Mouse (Mus musculus) layer of hippocampus, adult 18-20 months (tissue): Measurements from ENCODE around the gene Coq3. TPM values are rescaled to one million over a fixed set of nuclear protein-coding genes. Genes with fewer than 3 reads are reported as not detected.

ENCODE experiments used
- DNase-seq, 2 experiments: peaks; one replicate each; pipeline ENCODE4 v3.0.0; 2022; ENCODE audit warnings: low spot score in 2 of 2
- long read RNA-seq: library from polyadenylated mRNA; stranded (forward); transcript quantifications from one replicate; pipeline ENCODE4 v2.0.0, GENCODE M21; 2021
- total RNA-seq, 2 experiments: library from RNA; stranded (reverse); gene quantifications; 2 replicates each; pipeline ENCODE4 v1.2.3; 2021

Coq3 gene
- 10 to 100 TPM; 11.0 to 12.2 TPM for total RNA-seq
- long read RNA-seq, transcript Coq3-201 (7 exons, 2,651 nt): major isoform, 24 of 36 reads
- long read RNA-seq, partial matches to known transcripts: 1 of 36 reads
- long read RNA-seq, other reads (novel, unspliced or antisense): 11 of 36 reads

DNA sequence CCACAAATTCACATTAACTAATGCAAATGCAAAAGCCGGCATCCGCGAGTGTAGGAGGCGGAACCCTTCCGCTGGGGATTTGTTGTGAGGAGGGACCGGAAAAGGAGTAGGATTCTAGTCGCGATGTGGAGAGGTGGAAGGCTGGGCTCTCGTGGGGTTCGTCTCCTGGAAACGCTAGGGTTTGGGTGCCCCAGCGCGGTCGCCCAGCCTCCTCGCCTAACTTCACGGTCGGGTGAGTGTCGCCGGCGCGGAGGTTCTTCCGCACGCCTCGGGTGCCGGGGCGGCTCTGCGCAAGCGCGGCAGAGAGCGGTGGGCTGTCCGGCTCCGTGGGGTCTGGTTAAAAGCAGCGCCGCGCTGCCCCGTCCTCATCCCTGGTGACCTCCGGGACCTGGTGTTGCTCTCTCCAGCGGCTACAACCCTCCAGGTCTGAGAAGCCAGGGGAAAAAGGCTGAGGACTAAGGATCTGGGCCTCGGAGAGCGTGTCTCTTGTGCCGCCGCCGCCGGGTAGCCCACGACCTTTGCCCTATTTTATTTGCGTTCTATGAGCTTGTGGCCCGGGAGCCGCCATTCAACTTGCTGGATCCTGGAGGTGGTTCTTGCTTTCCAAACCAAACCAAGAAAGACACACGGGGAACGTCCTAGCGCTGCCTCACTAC, at the start of gene Coq3:
Gene Coq3 (plus strand): TSS at position 109 of the 656 bp plus-strand sequence.
- DNase-seq: peak; percentile 88 to 93

GRCm38 (mm10) chr4:21832844-21833243, 46.6 kb upstream of the Coq3 start:
- DNase-seq: no peak

GRCm38 (mm10) chr4:21847481-21848286, 31.8 kb upstream of the Coq3 start, which contains the start of gene Pnisr:
Gene Pnisr (plus strand): TSS chr4:21847583.
- DNase-seq: peak; percentile 90 to 98

DNA sequence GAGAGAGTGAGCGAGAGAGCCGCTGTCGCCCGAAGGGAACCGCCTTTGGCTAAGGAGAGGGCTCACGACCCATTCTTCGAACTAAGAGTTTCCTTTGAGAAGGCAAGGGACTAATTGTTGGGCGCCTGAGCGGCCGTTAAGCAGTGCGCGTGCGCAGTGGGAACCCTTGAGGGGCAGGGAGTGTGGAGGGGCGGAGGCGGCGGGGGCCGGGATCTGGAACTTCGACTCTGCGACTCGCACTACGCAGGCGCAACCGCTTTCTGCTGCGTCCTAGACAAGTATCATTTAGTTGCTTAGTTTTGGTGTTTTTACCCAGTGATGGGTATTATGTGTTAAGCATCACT, 31.2 kb upstream of the Coq3 start:
- peak; percentile 82 to 92 for DNase-seq

- DNase-seq: no peak
These were observed 22.0 kb upstream of the Coq3 start for GRCm38 (mm10) chr4:21857481-21857880.

GRCm38 (mm10) chr4:21865226-21865625, 14.2 kb upstream of the Coq3 start:
- DNase-seq: no peak

DNA sequence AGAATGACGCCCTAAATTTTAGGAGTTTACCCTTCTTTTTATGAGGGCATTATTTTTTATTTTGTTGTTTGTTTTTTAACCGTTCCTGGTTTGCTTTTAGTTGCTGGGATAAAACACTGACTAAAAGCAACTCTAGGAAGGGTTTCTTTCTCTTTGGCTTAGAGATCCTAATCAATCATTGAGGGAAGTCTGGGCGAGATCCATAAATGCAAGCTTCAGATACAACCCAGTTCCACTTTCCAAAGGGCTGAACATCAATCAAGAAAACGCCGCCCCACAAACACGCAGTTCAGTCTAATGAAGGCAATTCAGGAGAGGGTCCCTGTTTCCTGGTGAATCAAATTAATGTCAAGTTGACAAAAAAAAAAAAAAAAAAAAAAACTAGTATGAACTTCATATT, 697 bp upstream of the Coq3 start:
- DNase-seq: no peak

- DNase-seq: no peak
These were observed 3.3 kb downstream of the Coq3 start for GRCm38 (mm10) chr4:21882806-21883205.

DNA sequence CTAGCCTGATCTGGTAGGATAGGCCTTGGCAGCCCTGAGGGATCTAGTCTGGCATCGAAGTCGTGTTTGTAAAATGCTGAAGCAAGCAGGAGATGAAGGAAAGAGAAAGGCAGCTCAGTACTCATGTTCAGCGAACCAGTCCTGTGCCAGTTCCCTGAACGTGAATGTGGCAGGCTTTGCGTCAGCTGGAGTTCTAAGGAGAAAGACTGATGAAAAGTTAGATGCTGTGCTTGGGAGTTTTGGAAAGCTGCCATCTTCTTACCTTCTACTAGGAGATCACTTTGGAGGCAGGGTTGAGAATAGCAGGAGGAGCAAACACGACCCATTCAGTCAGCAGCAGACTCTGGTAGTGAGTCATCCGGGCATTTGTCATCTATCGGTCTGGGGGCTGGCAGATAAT, 6.4 kb downstream of the Coq3 start:
- DNase-seq: no peak

GRCm38 (mm10) chr4:21930971-21931771, 51.7 kb downstream of the Coq3 start, which contains the start of gene Faxc:
Gene Faxc (plus strand): TSS chr4:21931329.
- DNase-seq: peak; percentile 44 to 64

DNA sequence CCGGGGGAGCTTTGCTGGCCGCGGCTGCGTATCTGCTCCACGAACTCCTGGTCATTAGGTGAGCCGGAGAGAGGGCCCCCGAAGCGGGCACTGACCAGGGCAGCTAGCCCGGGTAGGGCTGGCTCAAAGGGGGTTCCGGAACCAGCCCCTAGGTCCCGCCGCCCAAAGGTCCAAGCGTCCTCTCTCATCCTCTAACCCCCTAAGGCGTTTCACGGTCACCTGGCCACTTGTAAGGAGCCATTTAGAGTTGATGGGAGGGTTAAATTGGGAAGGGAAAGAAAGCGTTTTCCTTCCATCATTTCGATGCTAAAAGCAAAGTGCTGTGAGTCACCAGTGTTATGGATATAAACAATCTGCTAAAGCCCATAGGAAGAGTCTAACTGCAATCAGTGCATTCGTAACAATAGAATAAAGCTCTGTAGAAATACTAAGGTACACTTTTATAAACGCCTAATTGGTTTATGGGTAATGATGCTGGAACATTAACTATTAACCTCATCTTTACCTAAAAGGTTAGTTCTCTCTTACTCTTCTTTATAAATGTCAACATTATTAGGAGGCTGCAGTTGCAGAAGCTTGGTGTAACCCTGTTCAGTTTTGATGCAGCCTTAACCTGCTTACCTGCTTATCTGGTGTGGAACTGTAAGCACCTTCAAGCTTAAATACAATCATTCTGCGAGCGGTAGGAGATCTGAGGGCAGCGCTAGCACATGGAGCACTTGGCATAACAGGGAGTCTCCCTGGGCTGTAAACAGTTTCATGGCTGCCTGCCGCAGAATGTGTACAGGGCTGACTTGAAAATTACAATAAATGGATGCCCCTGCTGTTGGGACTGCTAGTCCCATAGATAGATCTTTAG, 52.5 kb downstream of the Coq3 start:
- DNase-seq: peak in 1 of 2 experiments; percentile 40

DNA sequence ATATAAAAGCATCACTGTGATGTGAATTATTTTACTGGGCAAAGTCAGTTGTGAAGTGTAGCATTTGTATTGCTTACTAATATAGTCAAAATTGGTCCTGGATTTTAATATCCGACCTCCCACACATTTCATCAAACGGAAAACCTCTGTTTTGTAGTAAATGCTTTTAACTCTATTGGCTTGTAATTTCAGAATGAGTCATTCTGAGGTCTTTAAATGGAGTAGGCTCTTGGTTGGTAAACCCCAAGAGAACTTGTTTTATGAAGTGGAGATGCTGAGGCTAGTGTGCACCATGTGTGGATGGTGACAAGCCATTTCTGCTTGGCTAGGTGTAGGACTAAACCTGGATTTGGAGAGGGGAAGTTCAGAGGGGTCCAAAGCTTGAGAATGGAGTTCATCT, 55.9 kb downstream of the Coq3 start:
- DNase-seq: no peak

DNA sequence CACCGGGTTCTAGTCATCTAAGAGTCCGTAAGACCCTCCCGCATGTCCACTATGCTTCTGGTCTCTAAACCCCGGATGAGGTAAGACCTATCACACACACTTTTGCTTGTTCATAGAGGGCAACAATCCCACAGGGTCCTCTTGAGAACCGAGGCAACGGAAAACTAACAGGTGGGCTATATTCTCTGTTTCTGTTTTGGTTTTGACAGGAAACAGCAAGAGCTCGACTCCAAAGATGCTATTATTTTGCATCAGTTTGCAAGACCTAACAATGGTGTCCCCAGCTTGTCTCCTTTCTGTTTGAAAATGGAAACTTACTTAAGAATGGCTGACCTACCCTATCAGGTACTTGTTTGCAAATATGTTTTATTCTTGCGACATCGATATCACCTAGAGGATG, 57.0 kb downstream of the Coq3 start:
- no peak for DNase-seq

GRCm38 (mm10) chr4:21937890-21938289, 58.4 kb downstream of the Coq3 start:
- no peak for DNase-seq

GRCm38 (mm10) chr4:21944672-21945071, 65.2 kb downstream of the Coq3 start:
- no peak for DNase-seq

DNA sequence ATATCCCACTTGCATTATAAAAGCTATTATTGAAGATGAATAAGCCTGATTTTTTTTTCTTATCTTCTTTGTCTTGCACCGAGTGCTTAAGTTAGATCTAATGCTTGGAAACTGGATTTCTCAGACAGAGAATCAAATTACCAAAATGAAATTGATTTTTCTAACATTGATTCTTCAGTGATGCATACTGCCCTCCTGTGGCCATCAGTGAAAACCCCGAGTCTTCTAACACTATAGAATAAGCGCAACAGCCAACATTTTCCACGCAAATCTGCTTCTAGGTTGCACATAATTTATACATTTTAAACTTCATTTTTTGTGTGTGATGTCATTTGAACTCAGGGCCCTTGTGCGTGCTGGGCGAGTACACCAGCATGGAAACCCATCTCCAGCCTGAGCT, 72.0 kb downstream of the Coq3 start:
- peak in 1 of 2 experiments; percentile 71 for DNase-seq

DNA sequence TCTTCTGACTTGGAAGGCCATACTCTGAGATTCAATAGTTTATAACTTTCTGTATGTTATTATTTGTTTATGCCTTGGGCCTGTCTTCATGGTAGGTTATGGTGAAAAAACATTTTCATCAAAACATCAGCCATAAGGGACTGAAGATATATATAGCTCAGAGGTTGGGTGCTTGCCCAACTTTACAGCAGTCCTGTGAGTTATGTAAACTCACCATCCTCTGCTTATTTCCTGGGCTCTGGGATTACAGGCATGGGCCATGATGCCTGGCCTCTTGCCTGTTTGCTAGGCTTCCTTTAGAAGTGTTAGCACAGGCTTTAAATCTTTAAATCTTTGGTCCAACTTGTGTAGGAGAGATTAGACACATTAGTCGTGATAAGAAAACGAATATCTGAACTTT, 72.8 kb downstream of the Coq3 start:
- DNase-seq: no peak

DNA sequence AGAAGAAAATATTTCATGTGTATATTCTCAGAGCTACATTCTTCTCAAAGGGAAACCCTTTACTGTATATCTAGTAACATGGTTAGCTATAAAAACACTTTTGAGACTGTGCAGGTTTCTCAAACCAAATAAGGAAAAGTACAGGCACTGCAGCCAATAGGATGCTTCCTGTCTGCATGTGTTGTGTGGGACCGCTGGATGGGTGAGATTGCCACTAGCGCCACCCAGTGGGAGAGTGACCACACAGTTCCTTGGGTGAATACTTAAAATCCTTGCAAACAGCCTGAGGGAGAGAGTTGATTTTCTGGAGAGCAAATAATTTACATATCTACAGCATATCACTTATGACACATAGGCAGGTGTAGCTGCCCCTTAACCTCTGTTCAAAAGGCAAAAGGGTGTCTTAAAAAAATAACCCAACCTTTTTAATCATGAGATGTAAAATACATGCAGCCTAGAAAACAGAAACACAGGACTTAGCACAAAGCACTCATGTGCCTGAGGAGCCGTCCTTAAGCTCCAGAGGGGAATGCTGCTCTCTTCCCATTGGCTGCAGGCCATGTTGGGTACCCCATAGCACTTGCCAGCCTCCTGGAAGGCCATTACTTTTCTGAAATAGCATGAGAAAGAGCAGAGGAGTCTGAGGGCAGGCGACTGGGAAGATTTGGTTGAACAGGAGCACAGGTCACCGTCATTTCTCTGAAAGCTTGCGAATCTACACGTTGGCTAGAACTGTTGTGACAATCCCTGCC, 78.3 kb downstream of the Coq3 start:
- peak in 1 of 2 experiments; percentile 37 for DNase-seq
